Mouse (Mus musculus) lung, embryonic 14.5 days (tissue): ENCODE measurements around the gene Sirt7. TPM values are rescaled to one million over a fixed set of nuclear protein-coding genes. Genes with fewer than 3 reads are reported as not detected.

ENCODE experiments used
- ATAC-seq: fragments of 200-750 bp; cut with Nextera tagmentation; 2 replicates; pipeline ENCODE4 v1.8.0; 2017; ENCODE audit warnings: mild to moderate bottlenecking, moderate TSS enrichment, moderate library complexity; ENCODE audit not compliant: insufficient read depth
- DNase-seq: peaks from one replicate; pipeline ENCODE4 v3.0.0-alpha.2; 2015
- H3K27ac ChIP-seq: fragments of 300-500 bp; sonication (generic); 2 replicates; pipeline ENCODE4 v1.5.1; 2014; ENCODE audit warnings: low read depth, mild to moderate bottlenecking, moderate library complexity
- H3K27me3 ChIP-seq: fragments of 300-500 bp; sonication (generic); 2 replicates; pipeline ENCODE4 v1.6.1; 2014; ENCODE audit warnings: low read length, control low read depth; ENCODE audit not compliant: insufficient read depth
- H3K36me3 ChIP-seq: fragments of 300-500 bp; sonication (generic); 2 replicates; pipeline ENCODE4 v1.6.1; 2014; ENCODE audit warnings: control low read depth; ENCODE audit not compliant: insufficient read depth
- H3K4me1 ChIP-seq: fragments of 300-500 bp; sonication (generic); 2 replicates; pipeline ENCODE4 v1.6.1; 2014; ENCODE audit warnings: antibody characterized with exemption, control low read depth; ENCODE audit not compliant: insufficient read depth
- H3K4me2 ChIP-seq: fragments of 300-500 bp; sonication (generic); 2 replicates; pipeline ENCODE4 v1.6.1; 2014; ENCODE audit warnings: mild to moderate bottlenecking
- H3K4me3 ChIP-seq: fragments of 300-500 bp; sonication (generic); 2 replicates; pipeline ENCODE4 v1.5.1; 2014; ENCODE audit warnings: low read depth, low read length
- H3K9ac ChIP-seq: fragments of 300-500 bp; sonication (generic); 2 replicates; pipeline ENCODE4 v1.6.1; 2014
- H3K9me3 ChIP-seq: fragments of 300-500 bp; sonication (generic); 2 replicates; pipeline ENCODE4 v1.6.1; 2016; ENCODE audit warnings: low read depth, low read length, control low read depth
- CTCF ChIP-seq: IDR thresholded peaks from 2 replicates; pipeline ENCODE4 v1.5.1; 2016; ENCODE audit warnings: antibody characterized with exemption, low read depth
- WGBS: fragments of 180-500 bp; shearing (Covaris S2); extraction: QIAGEN DNeasy Blood & Tissue Kit; methylation state at CpG from one replicate; pipeline ENCODE4 v1.1.7; 2014; 5-methylcytosine and 5-hydroxymethylcytosine counted together
- polyA plus RNA-seq: library from polyadenylated mRNA; unstranded; fragments of >200 nt; fragmentation: Nextera tagmentation; extraction: Ambion mirVana; gene quantifications from 2 replicates; pipeline ENCODE4 v1.2.1, GENCODE M21; 2014

Sirt7 gene
- polyA plus RNA-seq, 1 experiment from 2014 or later: 33.1 TPM

- ATAC-seq: no peak
- no peaks in the 10 kb centered on the region for H3K36me3 ChIP-seq
- 76% methylated on average over 8 of the region's 8 CpGs for WGBS
- H3K9me3 ChIP-seq: no peaks in the 10 kb centered on the region
- no peak for DNase-seq
- no peak overlapping the region for H3K4me3 ChIP-seq
- TF ChIP-seq CTCF: no peak
- H3K27ac ChIP-seq: no peak overlapping the region
- H3K27me3 ChIP-seq: 0 out of 2 replicates have a peak, but pooled peaks cover 4% of the 10 kb centered on the region
- no peak overlapping the region for H3K9ac ChIP-seq
- H3K4me2 ChIP-seq: 0 out of 2 replicates have a peak overlapping the region, but pooled peaks have one; percentile 84
- peaks cover 5% of the 10 kb centered on the region; the same call in 1 of the 2 replicates for H3K4me1 ChIP-seq
These were observed 16.8 kb upstream of the Sirt7 start for GRCm38 (mm10) chr11:120641869-120642268.

- TF ChIP-seq CTCF: no peak
- Histone ChIP-seq H3K9ac (0 out of 2 replicates have a peak overlapping the region, but pooled peaks have one; percentile 13), H3K36me3 (no peaks in the 10 kb centered on the region), H3K4me1 (peaks cover 5% of the 10 kb centered on the region; the same call in 1 of the 2 replicates), H3K4me2 (no peak overlapping the region), H3K9me3 (no peaks in the 10 kb centered on the region), H3K4me3 (no peak overlapping the region), H3K27ac (no peak overlapping the region), H3K27me3 (0 out of 2 replicates have a peak, but pooled peaks cover 4% of the 10 kb centered on the region)
- no peak for DNase-seq
- no peak for ATAC-seq
- 59% methylated on average over 9 of the region's 9 CpGs for WGBS
These were observed 16.2 kb upstream of the Sirt7 start for GRCm38 (mm10) chr11:120641255-120641654.

GRCm38 (mm10) chr11:120634810-120635209 lies 9.8 kb upstream of the Sirt7 start:
- Histone ChIP-seq H3K9ac (no peak overlapping the region), H3K9me3 (no peaks in the 10 kb centered on the region), H3K4me2 (no peak overlapping the region), H3K27me3 (no peaks in the 10 kb centered on the region), H3K36me3 (no peaks in the 10 kb centered on the region), H3K4me1 (peaks cover 18% of the 10 kb centered on the region), H3K27ac (no peak overlapping the region), H3K4me3 (no peak overlapping the region)
- ATAC-seq (no peak), DNase-seq (no peak)
- WGBS: 86% methylated on average over 5 of the region's 5 CpGs
- TF ChIP-seq CTCF: no peak

DNA sequence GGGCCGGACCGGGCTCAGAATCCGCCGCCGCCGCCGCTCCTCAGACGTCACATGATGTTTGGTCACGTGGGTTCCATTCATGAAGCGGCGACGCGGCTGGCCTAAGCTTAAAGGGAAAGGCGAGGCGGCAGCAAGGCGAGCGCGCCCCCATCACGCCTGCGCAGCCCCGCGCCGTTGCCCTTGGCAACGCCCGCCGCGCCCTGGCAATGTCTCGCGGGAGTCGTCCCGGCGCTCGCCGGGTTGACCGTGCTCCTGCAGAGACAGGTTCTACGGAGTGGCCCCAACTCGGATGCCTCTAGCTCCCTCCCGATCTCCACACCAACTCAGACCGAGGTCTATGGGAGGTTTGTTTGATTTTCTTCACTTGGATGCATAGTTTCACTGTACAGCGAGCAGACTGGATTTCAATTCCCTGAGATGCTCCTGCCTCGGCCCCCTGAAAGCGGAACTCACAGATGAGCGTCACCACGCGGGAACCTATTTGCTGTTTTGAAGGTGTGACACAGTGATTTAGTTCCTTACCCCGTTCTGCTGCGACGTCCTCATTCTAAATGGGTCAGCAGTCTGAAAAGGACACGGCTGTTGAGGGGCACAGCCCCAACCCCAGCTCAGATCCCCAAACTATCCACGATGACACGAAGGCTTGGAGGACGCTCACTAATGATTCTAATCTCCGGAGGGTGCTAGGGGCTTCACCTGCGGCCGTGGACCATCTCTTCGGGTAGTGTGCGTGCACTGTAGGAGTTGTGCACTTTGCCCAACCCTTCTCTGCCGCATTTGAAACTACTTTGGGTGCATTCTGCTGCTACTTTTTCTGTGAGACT lies 8.7 kb upstream of the Sirt7 start, which contains the start of gene Mafg:
Mafg (minus strand) TSS at position 81 of the 824 bp plus-strand sequence.
- Histone ChIP-seq H3K9me3 (no peaks in the 10 kb centered on the region), H3K27ac (peak within 1 kb of the TSS; percentile 93), H3K4me1 (peaks cover 19% of the 10 kb centered on the region), H3K4me3 (peak within 1 kb of the TSS; percentile 95), H3K27me3 (no peaks in the 10 kb centered on the region), H3K9ac (peak within 1 kb of the TSS; percentile 91), H3K36me3 (peaks cover 10% of the 10 kb centered on the region), H3K4me2 (peak within 1 kb of the TSS; percentile 86)
- TF ChIP-seq CTCF: no peak
- DNase-seq: peak; percentile 99
- peak; percentile 89 for ATAC-seq
- WGBS: 10% methylated on average over 56 of the region's 58 CpGs

DNA sequence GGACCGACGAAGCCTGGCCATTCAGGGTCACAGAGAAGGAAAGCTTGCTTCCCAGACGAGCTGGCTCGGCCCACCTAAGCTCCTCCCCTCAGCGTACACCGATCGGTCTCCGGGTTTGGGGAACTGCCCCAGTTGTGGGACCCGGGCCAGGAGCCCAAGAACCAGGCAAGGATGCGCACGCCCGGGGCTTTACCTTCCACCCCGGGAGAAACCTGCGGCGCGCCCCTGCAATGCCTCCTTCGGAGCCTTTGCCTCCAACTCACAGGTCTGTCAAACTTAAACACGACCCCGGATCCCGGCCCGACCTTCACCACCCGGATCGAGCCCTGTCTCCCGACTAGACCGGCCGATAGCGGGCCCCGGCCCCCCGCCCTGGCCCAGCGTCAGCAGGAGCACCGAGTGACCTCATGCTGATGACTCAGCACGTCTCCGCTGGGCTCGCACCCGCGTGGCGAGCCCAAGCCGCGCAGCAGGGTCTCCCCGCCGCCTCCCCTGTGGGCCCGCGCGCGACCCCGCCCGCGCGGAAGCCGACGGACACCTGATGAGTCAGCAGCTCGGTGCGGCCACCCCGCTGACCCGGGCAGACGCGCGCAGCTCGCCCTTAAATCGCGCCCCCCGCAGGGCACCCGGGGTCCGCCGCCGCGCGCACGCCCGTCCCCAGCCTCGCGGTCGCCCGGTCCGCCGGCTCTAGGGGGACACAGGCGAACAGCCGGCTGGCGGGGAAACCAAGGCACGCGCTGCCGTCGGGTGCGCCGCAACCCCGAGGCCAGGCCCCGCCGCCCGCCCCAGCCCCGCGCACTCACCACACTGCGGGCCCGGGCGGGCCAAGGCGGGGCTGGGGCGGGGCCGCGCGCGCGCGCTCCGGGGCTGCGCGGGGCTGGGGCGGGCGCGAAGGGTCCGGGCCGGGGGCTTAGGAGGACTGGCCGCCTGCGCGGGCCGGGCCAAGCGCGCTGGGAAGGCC lies 7.8 kb upstream of the Sirt7 start:
- Histone ChIP-seq H3K9ac (peak overlapping the region; percentile 91), H3K27ac (peak overlapping the region; percentile 93), H3K4me3 (peak overlapping the region; percentile 95), H3K4me1 (peaks cover 19% of the 10 kb centered on the region), H3K9me3 (no peaks in the 10 kb centered on the region), H3K36me3 (peaks cover 16% of the 10 kb centered on the region), H3K4me2 (peak overlapping the region; percentile 86), H3K27me3 (no peaks in the 10 kb centered on the region)
- no peak for TF ChIP-seq CTCF
- ATAC-seq (peak; percentile 77), DNase-seq (peak; percentile 79)
- under 1% methylated on average over 107 of the region's 116 CpGs for WGBS

GRCm38 (mm10) chr11:120631726-120632448 lies 6.8 kb upstream of the Sirt7 start:
- no peak for DNase-seq
- peaks cover 19% of the 10 kb centered on the region for H3K4me1 ChIP-seq
- no peak for ATAC-seq
- WGBS: 43% methylated on average over 4 of the region's 4 CpGs
- H3K36me3 ChIP-seq: peaks cover 26% of the 10 kb centered on the region
- no peaks in the 10 kb centered on the region for H3K27me3 ChIP-seq
- TF ChIP-seq CTCF: no peak
- peak overlapping the region; percentile 93 for H3K27ac ChIP-seq
- H3K9ac ChIP-seq: peak overlapping the region; percentile 91
- H3K9me3 ChIP-seq: no peaks in the 10 kb centered on the region
- H3K4me3 ChIP-seq: peak overlapping the region; percentile 95
- peak overlapping the region; percentile 86 for H3K4me2 ChIP-seq
